Mouse (Mus musculus) thymus, postnatal 0 days (tissue): ENCODE results near the gene Ccm2. TPM values are rescaled to one million over a fixed set of nuclear protein-coding genes. Genes with fewer than 3 reads are reported as not detected.

ENCODE experiments used
- DNase-seq: peaks from one replicate; pipeline ENCODE4 v3.0.0-alpha.2; 2015; ENCODE audit warnings: low spot score
- polyA plus RNA-seq: library from polyadenylated mRNA; unstranded; fragments of >200 nt; fragmentation: Nextera tagmentation; extraction: Ambion mirVana; gene quantifications from 2 replicates; pipeline ENCODE4 v1.2.1, GENCODE M21; 2015

Gene Ccm2
- polyA plus RNA-seq: 189 and 190 TPM in 2 replicates

DNA sequence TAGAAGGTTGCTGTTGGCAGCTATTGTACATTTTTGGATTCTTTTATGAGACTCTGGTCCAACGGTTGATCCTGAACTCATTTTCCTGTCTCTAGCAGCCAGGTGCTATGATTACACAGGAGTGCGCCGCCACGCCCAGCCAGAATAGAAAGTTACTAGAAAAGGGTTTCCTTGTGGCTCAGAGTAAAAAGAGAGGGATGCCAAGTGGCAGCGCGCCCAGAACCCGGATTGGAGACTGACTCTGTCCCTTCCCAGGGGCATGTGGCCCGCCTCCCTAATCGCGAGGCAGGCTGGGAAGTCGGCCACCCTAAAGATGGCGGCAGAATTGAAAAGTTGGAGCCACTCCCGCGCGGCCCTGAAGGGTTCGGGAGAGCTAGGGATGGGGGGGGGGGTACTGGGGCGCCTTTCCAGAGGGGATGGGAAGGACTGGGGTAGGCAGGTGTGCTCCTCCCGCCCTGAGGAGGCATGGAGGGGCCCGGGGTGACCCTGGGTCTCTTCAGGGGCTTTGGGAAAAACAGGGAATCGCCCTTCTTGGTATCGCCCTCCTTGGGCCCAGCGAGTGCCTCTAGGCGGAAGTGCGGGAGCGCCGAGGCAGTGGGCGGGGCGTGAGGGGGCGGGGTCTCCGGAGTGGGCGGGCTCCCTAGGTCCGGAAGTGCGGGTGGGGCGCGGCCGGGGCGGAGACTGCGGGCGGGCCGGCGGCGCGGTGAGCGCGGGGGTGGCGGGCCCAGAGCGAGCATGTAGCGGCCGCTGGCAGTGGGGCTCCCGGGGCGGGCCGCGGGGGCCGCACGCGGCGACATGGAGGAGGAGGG, at the start of gene Ccm2:
Gene Ccm2 (plus strand): TSS at position 683 of the 809 bp plus-strand sequence.
- DNase-seq: peak; percentile 93

- DNase-seq: no peak
These were observed 49.3 kb upstream of the Ccm2 start for GRCm38 (mm10) chr11:6497311-6497948.

DNA sequence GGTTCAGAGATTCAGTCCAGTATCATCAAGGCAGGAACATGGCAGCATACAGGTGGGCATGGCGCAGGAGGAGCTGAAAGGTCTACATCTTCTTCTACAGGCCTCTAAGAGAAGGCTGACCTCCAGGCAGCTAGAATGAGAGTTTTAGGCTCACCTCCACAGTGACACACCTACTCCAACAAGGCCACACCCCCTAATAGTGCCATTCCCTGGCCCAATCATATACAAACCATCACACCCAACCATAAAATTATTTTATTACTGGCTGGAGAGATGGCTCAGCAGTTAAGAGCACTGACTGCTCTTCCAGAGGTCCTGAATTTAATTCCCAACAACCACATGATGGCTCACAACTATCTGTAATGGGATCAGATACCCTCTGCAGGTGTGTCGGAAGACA, 44.2 kb upstream of the Ccm2 start:
- DNase-seq: no peak

GRCm38 (mm10) chr11:6504226-6504625, 42.5 kb upstream of the Ccm2 start:
- no peak for DNase-seq

GRCm38 (mm10) chr11:6504689-6505088, 42.0 kb upstream of the Ccm2 start:
- DNase-seq: no peak

DNA sequence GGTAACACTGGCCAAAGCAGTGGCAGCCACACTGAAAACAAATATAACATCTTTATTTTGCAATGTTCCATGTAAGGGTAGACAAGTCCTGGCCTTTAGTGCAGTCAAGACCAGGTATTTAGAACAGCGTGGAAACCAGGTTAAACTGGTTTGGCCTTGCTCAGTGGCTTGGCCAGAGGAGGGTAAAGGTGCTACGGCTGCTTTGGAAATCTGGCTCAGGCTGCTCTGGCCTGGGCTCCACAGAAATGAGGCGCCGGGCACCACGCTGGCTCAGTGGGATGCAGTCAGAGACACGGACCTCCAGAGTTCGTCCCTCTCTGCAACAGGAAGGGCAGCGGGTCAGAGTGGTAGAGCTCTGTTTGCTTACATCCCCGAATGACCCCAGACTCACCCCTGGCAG, 40.2 kb upstream of the Ccm2 start:
- DNase-seq: no peak

DNA sequence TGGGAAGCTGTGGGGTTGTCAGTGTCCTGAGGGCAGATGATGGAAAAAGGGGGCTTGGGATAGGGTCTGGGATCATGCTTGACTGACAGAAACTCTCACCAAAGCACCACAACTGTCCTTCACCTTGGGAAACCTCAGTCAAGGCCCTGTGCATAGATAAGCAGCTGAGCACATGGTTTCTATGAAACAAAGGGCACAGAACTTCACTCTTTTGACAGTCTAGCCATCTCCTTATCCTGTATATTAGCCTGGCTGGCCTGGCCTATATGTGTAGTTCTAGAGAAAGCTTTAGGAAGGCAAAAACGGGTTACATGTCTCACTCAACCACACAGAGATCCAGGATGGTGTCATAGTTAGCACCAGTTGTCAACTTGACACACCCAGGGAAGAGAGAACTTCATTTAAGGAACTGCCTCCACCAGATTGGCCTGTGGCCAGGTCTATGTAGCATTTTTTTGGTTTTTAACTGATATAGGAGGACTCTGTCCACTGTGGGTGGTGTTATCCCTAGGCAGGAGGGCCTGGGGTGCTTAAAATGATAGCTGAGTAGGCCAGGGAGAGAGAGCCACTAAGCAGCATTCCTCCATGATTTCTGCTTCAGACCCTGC, 38.3 kb upstream of the Ccm2 start:
- DNase-seq: no peak

- no peak for DNase-seq
These were observed 31.9 kb upstream of the Ccm2 start for GRCm38 (mm10) chr11:6514837-6515236.

- DNase-seq: peak; percentile 59
These were observed 27.1 kb upstream of the Ccm2 start for GRCm38 (mm10) chr11:6519491-6520033.

GRCm38 (mm10) chr11:6520507-6521173, 26.0 kb upstream of the Ccm2 start, which contains the start of gene Myo1g:
Gene Myo1g (minus strand): TSS chr11:6520965.
- DNase-seq: peak; percentile 60

GRCm38 (mm10) chr11:6522782-6523525, 23.7 kb upstream of the Ccm2 start:
- peak; percentile 29 for DNase-seq

DNA sequence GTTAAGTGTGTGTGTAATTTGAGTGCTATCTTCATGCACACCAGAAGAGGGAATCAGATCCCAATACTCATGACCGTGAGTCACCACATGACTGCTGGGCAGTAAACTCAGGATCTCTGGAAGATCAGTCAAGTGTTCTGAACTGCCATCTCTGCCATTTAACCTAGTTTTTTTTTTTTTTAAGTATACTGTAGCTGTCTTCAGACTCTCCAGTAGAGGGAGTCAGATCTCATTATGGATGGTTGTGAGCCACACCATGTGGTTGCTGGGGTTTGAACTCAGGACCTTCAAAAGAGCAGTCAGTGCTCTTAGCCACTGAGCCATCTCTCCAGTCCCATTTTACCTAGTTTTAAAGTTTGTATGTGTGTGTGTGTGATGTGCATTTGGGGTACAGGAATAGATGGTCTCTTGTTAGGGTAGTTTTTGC, 23.0 kb upstream of the Ccm2 start:
- DNase-seq: peak; percentile 36

DNA sequence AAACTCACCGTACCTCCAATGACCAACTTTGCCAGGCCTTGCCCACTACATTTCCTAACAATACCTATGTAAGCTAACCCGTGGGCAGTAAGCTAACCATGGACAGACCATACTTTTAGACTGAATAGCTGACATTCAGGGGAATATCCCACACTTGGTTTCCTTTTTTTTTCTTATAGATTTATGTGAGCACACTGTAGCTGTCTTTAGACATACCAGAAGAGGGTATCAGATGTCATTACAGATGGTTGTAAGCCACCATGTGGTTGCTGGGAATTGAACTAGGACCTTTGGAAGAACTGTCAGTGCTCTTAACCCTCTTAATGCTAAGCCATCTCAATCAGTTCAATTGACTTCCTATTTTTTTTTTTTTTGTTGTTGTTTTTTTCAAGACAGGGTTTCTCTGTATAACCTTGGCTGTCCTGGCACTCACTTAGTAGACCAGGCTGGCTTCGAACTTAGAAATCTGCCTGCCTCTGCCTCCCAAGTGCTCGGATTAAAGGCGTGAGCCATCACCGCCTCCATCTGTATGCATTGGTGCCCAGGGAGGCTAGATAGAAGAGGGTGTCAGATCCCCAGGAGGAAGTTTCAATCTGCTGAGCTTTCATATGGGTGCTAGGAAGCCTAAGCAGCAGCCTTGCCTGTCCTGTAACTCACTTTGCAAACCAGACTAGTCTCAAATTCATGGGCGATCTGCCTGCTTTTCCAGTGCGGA, 22.4 kb upstream of the Ccm2 start:
- no peak for DNase-seq

DNA sequence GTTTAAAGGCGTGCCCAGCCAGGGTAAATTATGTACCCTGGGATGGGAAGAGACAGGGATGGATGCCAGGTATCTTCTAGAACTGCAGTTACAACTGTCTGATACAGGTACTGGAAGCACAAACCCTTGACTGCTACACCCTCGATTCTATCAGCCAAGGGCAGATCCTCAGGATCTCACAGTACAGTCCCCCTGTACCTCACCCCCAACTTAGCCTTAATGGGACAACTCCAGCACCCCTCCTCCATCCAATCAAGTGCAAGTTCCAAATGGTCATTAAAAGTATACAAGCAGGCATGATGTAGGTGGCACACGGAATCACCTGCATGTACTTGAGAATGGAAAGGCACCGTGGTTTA, 21.8 kb upstream of the Ccm2 start:
- DNase-seq: no peak

DNA sequence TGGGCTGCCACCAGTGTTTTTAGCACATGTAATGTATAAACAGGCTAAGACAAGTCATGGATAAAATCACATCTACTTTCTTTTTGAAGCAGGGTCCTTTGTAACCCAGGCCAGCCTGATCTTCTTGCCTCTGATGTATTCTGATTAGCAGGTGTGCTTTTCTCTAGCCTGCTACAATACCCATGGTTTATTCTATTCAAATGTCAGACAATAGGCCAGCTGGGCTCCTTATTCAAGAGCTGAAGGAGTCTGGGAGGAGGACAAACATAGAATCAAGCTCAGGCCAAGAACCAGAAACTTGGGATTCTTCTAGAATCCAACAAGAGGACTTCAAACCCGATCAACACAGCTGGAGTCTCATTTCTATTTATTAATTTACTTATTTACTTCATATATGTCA, 21.4 kb upstream of the Ccm2 start:
- no peak for DNase-seq

GRCm38 (mm10) chr11:6526526-6527255, 20.0 kb upstream of the Ccm2 start:
- peak; percentile 11 for DNase-seq

GRCm38 (mm10) chr11:6527256-6528185, 19.2 kb upstream of the Ccm2 start:
- DNase-seq: no peak
